Mouse (Mus musculus) MEL (cell line): ENCODE data around the gene Pecam1.

Experiments
- CTCF ChIP-seq, 3 experiments: IDR thresholded peaks in 2 of 3; conservative IDR thresholded peaks in 1 of 3; 2 replicates each; pipeline ENCODE4 v1.5.1; 2011 to 2012; ENCODE audit warnings: low read length in 3 of 3, low read depth in 2 of 3, mild to moderate bottlenecking in 2 of 3, improper control_type of control experiment in 1 of 3, inconsistent platforms in 1 of 3, mixed read lengths in 1 of 3, moderate library complexity in 1 of 3; ENCODE audit not compliant: control insufficient read depth in 1 of 3, insufficient read depth in 1 of 3, poor library complexity in 1 of 3, severe bottlenecking in 1 of 3
- MAX ChIP-seq: IDR thresholded peaks from 2 replicates; pipeline ENCODE4 v1.6.1; 2011; ENCODE audit warnings: low read length, improper control_type of control experiment
- MEF2A ChIP-seq: IDR thresholded peaks from 2 replicates; pipeline ENCODE4 v1.6.1; 2014; ENCODE audit warnings: low read depth, mild to moderate bottlenecking, inconsistent platforms, low read length, improper control_type of control experiment; ENCODE audit not compliant: poor library complexity, insufficient replicate concordance, severe bottlenecking; ENCODE audit errors: extremely low read depth
- MXI1 ChIP-seq: IDR thresholded peaks from 2 replicates; pipeline ENCODE4 v1.6.1; 2011; ENCODE audit warnings: mild to moderate bottlenecking, low read depth, low read length, improper control_type of control experiment
- MYB ChIP-seq: IDR thresholded peaks from 2 replicates; pipeline ENCODE4 v1.6.1; 2011; ENCODE audit warnings: mild to moderate bottlenecking, low read depth, low read length, improper control_type of control experiment
- MYC ChIP-seq: IDR thresholded peaks from 2 replicates; pipeline ENCODE4 v1.6.1; 2011; ENCODE audit warnings: low read depth, mild to moderate bottlenecking, low read length, improper control_type of control experiment, moderate library complexity
- POLR2AphosphoS2 ChIP-seq: IDR thresholded peaks from 2 replicates; pipeline ENCODE4 v1.6.1; 2011; ENCODE audit warnings: low read length, improper control_type of control experiment
- RAD21 ChIP-seq: IDR thresholded peaks from 2 replicates; pipeline ENCODE4 v1.6.1; 2011; ENCODE audit warnings: mild to moderate bottlenecking, low read depth, low read length, improper control_type of control experiment
- TCF12 ChIP-seq: IDR thresholded peaks from 2 replicates; pipeline ENCODE4 v1.6.1; 2014; ENCODE audit warnings: low read depth, mild to moderate bottlenecking, inconsistent platforms, low read length, improper control_type of control experiment, moderate library complexity
- USF1 ChIP-seq: IDR thresholded peaks from 2 replicates; pipeline ENCODE4 v1.6.1; 2014; ENCODE audit warnings: low read depth, mild to moderate bottlenecking, inconsistent platforms, low read length, improper control_type of control experiment, moderate library complexity
- ZC3H11A ChIP-seq: IDR thresholded peaks from 2 replicates; pipeline ENCODE4 v1.6.1; 2012; ENCODE audit warnings: low read depth, mild to moderate bottlenecking, inconsistent platforms, low read length, improper control_type of control experiment

DNA sequence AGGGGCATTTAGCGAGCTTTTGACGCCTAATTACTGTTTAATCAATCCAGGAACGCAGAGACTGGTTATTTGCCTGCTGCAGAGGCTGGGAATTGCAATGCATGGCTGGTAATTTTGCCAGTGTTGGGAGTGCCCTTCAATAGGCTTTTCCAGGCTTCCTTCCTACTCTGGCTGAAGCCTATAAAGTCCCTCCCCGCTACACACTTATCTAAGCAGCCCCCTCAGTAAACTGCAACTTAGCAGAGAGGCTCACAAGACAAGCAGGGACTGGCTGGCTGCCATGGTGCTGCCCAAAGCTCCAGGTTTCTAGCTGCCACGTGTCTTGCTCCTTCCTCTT is 111.1 kb downstream of the Pecam1 start:
- TF ChIP-seq MYC (no peak), MEF2A (no peak), RAD21 (no peak), CTCF (IDR thresholded peaks at IDR 0.05 in 2 of 3, conservative IDR thresholded peaks at IDR 0.05 in 1 of 3; ENCODE audit: control insufficient read depth in 1 of 3, insufficient read depth in 1 of 3, low read depth in 2 of 3, low read length in 3 of 3, poor library complexity in 1 of 3, severe bottlenecking in 1 of 3) (no peak), USF1 (no peak), MYB (no peak), MXI1 (no peak), POLR2AphosphoS2 (no peak), MAX (no peak), ZC3H11A (no peak), TCF12 (no peak)
